Mouse (Mus musculus) adipocyte (in vitro differentiated cells): ENCODE measurements at regions not wholly inside any gene's neighbourhood (a gene's known extent, or its start where the extent isn't known, plus 50 kb on each side); places are given as distances from the start of the nearest gene placed in this dataset.

Source experiments
- DNase-seq: peaks from one replicate; pipeline ENCODE4 v3.0.0-alpha.2; 2016; ENCODE audit warnings: low spot score

DNA sequence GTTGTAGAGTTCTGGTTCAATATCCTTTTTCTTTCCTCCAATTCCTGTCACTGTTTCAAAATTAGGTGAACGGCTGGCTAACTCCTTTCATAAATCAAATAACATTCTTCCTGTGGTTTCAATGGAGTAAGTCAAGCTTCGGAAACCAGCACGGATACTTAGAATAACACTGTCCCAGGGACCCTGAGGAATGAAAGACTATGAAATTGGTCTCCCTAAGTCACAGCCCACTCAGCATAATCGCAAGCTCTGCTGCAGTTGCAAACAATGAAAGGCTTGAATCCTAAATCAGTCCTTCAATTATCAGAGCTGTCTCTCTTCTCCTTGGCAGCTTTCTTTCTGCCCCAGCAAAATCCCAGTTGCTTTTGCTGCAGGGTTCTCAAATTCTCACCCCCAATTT is 475.8 kb downstream of the Rps29 start:
- no peak for DNase-seq

DNA sequence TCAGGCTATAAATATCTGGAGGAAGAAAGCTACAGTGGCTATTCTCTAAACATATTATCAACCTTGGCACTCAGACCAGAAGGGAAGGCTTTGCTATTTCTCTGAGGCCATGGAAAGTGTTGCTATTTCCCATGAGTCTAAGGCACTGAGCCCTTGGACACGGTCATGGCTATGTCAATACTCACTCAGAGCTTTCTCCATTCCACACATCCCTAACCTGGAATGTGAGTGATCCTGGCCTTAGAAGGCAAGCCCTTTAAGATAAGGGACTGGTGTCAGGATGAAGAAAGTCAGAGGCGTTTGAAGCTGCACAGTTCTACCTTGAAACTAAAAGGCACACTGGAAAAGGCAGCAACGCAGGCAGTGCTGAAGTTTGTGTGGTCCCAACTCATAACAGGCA is 478.3 kb downstream of the Rps29 start:
- DNase-seq: no peak

DNA sequence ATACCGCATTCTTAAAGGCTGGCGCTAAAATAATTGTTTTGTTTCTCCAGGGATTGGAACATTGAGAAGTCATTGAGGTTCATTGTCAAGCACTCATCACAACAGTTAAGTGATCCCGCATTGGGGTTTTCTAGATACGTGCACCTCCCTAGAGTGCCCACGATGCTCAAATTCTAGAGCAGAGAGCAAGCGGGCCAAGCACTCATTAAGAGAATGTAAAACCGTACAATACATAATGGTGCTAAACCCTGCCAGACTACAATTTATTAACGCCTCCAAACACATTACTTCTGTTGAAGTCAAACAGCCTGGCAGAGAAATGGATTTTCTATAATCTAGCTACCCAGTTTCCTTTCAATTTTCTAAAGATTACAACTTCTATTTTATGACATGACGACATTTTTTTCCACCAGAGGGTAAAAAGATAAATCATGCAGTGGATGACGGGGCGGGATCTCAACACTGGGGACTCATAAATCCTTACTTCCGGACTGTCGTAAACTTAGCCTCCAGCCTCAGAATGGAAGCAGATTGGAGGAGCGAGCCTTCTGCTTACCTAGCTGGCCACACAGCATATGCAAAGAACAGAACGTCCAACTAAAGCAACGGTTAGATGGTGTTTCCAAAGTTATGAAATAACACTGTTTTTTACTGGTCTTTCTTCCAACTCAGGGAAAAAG is 482.8 kb downstream of the Rps29 start:
- peak; percentile 21 for DNase-seq

DNA sequence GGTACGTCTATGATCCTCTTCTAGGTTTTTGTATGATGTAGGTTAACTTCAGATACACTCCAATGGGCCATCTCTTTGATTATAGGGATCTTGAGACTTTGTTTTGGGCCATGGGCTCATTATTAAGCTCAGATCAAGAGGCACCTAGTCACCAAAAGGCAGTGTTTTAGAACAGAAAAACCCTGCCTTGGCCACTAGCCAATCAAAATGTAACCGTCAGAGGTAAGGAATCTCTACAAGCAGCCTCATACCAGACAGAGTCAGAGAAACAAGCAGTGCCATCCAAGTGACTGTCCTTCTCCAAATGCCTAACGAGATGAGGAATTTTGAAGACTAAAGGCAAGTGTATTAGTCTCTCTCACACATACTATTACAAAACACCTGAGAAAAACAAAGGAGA is 487.0 kb downstream of the Rps29 start:
- DNase-seq: no peak

DNA sequence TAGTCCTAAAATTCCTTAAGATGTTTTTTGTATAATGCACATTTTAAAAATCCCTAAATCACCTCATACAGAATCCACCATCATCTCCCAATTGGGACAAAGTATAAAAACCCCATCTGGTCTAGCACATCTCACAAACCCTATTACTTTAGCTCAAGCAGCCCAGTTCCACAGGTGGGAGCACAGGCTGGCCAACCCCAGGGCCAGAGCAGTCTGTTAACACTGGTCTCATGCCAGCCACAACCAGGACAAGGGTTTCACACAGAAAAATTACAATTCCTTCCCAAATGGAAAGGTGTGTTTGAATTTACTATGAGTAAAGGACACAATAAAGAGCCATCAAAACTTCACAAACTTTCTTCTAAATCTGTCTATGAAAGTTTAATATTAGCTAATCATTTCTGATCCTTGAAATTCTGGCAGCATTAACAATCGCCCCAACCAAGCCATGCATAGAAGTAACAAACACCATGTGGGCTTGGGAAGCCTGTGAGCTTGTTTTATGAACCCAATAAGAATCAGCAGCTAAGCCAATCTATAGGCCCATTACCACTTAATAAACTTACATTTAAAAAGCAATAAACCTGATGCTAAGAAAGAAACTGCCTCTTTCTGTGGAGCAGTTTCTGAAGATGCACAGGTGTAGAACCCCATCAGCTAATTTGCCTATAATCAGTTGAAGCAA is 512.9 kb downstream of the Rps29 start:
- DNase-seq: no peak

DNA sequence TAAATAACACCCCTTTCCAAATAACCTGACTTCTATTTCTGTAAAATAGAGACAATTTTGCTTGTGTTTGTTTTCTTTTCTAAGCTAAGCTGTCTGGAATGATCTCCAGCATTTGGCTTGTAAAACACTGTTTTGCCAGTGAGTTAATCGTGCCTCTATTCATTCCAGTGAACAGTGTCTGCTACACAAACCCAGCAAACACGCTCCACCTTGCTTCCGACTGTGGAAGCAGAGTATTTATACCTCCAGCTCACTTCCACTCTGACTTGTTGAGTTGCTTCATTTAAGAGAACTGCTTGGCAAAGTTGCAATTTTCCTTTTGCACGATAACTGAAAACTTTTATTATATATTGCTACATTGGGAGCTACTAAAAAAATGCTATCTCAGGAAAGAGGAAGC is 515.3 kb downstream of the Rps29 start:
- DNase-seq: peak; percentile 24

DNA sequence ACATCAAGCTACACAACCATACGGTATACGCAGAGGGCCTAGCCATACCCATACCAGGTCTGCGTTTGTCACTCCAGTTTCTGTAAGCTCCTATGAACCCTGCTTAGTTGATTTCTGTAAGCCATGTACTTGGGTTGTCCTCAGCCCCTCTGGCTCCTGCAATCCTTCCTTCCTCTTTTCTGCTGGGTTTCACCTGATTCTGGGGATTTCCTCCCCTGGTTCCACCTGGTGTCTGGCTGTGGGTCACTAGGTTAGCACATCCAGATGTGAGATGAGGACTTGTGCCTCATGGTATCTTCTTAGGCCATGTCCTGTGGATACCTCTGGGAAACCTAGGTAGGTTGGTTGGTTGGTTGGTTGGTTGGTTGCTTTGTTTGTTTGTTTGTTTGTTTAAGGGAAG is 526.5 kb downstream of the Rps29 start:
- no peak for DNase-seq

DNA sequence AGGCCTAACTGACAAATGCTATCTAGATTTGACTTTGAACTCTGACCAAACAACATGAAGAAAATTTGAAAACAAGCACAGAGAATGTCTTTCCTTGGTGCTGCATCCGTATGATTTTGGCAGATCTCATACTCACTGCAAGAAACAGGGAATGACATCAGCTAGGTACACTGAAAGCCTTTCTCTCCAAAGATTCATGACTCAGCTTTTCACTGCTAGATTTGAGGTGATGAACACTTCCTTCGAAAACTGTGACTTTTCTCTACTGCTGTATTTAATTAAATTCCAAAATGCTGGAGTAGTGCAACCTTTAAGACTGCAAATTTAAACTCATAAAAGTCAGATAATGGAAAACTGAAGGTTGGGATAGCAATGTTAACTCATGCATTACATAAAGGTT is 540.6 kb downstream of the Rps29 start:
- no peak for DNase-seq

DNA sequence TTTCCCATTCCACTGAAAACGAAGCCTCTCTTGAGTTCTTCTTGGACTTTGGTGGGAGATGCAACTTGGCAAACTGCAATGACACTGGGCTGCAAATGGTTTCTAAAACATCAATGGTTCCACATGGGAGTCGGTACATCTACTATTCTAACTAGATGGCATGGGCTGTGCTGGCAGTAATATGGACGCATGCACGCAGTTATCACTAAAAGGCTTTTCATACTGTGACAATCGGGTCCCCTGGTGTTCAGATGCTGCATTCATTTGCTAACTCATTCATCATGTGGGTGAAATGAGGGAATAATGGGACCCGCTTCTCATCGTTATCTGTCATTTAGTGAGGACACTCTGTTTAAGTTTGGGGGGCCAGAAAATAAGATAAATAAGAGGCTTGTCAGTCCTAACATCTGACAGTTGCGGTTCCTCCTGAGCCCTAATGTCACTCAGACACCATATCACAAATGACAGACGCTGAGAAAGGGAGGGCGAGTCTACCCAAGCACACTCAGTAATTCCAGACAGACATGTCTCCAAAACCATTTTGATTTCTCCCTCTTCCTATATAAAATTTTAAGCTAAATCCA is 553.5 kb downstream of the Rps29 start:
- no peak for DNase-seq

DNA sequence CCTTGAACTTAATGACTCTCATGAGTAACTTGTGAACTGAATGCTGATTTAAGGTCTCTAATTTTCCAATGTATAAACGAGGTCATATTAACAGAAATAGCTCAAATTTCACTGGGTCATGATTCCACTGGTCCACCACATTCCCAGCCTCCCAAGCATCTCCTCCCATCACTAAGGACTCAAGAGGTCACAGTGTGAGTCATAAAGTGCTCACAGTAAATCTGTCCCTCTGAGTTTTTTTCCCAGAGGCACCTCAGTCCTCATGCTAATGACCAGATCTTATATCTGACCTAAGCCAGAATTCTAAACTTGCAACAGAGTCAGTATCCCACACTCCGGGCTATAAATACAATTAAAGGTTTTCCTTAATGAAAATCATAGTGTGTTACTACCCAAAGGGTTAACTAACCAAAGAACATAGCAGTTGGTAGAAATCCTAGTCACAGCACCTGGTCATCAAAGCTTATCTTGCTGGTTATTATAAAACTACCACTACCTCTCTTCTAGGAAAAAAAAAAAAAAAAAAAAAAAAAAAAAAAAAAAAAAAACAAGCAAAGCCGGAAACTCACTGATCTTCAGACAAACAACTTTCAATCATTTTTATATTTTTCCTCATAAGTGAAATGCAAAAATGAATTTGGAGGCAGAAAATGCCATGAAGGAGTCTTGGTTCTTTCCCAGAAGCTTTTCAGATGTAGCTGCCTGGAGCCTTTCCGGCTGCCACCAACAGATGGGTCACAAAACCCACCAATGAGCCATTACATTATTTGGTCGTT is 554.3 kb downstream of the Rps29 start:
- no peak for DNase-seq

DNA sequence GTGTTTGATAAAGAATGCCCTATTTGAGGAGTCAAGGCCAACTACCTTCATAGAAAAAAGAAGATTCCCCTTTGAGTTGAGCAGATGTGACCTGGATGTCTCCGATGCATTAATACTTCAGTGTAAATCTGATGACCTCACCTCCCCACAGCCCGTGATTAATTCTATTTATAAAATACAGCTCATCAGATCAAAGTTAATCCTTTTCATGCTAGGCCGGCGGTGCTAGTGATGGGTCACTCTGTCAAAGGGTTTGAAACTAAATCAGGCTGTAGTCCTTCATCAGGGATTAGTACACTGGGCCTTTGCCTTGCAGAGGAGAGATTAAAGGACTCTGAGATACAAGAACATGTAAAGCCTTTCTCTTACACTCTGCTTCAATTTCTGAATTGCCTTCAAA is 556.3 kb downstream of the Rps29 start:
- DNase-seq: no peak

DNA sequence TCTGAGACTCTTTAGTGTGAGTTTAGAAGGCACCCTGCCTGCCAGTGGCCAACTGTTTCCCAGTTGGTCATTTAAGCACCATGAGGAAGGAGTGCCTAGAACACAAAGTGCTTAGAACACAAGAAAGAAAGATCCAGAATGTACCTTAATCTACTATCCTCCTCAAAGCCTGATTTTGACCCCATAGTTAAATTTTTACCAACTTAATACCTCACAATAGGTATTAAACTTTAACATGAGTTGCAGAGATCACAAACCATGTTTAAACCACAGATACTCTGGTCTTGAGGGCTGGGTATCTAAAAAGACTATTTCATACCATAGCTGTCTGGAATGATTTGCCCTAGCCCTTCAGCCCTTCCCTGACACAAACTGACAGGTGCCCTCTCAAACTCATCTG is 557.6 kb downstream of the Rps29 start:
- no peak for DNase-seq

DNA sequence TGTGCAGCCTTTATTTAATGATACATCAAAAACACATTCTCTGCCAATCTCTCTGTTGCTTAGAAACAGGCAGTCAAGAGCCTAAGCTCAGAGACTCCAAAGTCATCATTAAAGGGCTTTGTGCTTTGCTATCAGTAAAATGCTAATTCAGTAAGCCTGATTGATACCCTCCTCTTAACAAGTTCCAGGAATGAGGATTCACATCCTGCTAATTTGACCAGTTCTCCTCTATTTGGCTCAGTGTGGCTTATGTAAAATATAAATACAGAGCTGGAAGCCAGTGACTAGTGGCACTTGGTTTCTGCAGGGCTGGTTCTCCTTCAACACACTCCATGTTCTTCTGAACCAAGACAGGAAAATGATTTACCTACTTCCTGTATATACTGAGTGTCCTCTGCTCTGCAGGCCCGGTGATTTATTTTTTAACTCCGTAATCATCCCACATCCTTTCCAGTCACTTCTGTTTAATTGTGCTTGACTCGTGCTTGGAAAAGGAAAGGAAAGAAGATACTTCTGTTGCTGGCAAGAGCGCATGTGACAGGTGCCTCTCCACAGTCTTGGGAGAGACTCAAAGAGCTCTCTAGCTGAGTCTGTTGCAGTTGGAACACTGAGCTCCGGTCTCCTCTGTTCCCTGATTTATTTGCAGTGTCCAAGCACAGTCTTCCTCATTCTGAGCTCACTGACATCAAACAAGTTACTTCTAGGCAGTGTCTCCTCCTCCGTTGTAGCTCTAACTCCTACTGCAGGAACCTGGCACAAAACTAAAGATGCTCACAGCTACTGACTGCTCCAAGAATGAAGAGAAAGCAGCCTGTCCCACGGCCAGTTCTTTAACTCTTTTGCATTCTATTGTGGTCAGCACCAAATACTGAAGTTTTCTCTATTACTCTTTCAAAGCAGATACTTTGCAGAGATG is 559.0 kb downstream of the Rps29 start:
- no peak for DNase-seq

DNA sequence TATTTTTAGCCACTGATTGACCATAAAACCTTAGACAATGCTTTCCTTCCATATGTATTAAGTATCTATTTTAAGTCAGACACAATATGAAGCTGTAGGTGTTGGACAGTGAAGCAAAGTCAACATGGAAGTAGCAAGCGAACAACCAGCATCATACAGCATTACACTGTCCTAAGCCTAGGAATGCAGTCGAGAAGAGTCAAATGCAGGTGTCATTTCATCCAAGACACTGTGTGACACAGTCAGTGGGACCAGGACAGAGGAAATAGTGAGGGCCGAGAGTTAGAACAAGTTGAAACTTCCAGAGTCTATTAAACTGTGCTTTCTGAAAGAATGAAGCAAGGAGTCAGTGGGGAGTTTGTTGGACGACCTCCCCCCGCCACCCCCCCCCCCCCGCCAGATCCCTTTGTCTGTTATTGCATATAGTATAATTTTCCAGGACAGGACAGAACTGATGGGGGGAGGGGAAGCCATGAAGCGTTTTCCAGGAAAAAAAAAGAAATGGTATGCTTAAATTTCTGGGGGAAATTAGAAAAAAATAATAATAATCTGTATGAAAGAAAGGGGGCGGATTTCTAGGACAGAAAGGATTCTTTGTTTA is 559.9 kb downstream of the Rps29 start:
- no peak for DNase-seq

DNA sequence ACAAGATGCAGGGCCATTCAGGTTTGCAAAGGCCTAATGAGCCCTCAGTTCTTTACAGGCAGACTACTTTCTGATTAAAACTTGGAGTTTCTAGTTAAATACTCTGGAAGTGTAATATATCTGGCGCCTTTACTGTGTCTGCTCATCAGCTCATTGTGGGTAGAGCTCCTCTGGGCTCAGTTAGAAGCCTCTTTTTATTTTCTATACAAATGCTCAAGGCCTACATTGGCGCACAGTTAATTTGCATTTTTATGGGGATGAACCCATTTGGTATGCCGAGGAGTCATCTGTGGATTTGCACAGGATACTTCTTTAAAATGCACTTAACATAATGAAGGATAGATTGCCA is 573.5 kb downstream of the Rps29 start:
- no peak for DNase-seq

DNA sequence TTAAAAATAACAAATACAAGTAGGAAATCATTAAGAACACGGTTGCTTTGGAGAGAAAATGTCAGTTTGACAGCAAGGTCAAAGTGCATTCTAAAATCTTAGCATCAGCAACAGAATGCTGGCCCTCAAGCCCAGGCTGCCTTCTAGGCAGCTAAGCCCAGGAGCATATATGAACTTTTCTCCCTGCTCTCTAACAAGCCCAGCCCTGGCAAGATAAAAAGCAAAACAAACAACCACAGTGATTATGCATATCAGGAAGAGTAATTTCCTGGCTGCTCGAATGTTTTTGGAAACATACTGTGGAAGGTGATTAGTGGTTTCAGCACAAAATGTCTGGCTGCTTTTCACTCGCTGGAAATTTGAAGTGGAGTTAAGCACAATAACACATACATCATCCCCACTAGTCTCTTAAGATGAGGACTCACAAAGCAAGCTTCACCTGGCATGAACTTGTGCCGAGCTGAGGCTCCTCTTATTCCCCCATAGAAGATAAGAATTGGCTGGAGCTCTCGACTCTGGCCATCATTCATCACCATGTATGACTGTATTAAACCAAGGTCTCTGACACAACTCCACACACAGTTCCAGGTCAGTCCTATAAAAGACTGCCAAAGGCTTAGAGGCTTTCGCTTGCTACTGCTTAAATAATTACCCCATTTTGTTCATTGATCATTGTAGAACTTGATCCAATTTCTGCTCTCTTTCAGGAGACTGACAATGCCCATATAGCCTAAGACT is 574.0 kb downstream of the Rps29 start:
- DNase-seq: no peak

DNA sequence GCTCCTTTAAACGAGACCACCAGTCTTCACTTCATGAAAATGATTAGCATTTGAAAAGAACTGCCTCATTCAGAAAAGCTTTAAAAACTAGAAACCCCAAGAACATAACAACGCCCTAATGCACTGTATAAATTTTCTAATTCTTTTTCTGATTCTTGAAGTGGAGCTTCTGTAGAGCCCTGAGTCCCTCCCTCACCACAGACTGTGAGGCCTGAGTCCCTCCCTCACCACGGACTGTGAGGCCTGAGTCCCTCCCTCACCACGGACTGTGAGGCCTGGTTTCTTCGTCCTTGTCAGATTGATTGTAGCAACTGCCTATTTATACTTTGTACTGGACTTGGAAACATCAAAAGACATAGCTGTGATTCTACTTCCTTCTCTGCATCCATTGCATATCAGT is 579.1 kb downstream of the Rps29 start:
- DNase-seq: no peak

DNA sequence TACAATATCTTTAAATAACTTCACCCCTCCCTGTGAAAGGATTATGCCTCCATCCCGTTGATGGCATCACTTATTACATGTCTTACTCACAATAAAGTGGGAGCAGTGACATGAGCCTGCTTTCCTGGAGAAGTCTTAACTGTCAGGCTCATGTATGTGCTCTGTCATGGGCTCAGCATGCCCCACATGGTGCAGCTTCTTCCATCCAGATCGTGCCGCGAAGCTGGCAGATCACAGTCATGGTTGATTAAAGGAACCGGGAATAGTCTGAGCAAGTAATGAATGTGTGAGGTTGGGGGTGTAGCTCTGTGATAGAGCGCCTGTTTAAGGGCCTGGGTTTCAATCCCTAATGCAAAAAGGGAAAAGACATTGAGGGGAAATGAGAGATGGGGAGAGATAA is 581.5 kb downstream of the Rps29 start:
- no peak for DNase-seq

DNA sequence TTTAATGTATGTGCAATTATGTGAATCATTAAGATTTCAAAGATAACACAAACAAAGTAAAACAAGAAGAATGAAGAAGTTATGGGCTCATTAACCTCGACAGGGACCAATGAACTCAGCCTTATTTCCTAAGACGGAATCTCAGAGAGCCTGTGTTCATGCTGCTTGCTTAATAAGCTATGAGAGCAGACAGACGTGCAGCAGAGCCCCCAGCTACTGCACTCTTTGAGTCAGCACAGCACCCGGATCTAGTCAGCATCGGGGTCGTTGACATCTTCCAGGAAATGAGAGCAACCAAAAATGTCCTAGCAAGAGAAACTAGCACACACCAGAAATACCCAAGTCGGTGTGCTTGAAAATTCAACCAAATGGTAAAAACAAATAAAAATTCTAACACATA is 582.1 kb downstream of the Rps29 start:
- no peak for DNase-seq

DNA sequence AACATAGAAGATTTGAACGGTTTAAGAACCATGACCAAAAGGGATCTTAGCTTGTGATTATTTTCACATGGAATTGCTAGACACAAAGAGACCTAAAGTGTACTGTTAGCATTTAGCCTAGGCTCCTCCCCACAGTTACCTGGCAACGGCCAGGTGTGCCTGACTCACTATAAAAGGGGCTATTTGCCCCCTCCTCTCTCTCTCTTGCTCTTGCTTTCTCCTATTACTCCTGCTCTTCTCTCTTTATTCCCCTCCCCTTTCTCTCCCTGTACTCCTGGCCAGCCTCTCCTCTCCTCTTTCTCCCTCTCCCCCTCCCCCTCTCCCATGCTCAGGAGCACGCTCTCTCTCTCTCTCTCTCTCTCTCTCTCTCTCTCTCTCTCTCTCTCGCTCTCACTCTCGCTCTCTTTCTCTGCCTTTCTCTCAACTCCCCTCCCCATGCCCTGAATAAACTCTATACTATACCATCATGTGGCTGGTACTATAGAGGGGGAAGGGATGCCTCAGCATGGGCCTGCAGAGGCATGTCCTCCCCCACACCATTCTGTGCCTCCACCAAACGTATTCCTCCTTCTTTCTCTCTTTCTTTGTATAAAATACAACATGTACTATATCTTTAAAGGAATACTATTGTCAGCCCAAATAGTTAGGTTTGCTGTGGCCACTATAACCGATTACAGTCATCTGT is 603.9 kb downstream of the Rps29 start:
- no peak for DNase-seq
